ENCODE assay signal across 9 mouse cellular contexts in genomic region chr7:105425424-105426043, GRCm38 (mm10). TPM values are rescaled to one million over a fixed set of nuclear protein-coding genes. Genes with fewer than 3 reads are reported as not detected.
A peak's percentile ranks its signal among the peaks of the same experiment; 100 is the strongest.
DNase-seq lines count a peak whose midpoint lies in the region; ATAC-seq lines count a peak whose summit lies in the region.
"Had no signal": no experiment of that assay in that cellular context is flagged by ENCODE, and none has a peak within 500 bp of the region (broad histone marks: within the 10 kb centered on the region; RNA-seq: fewer than 3 reads in every experiment).

Gene Cckbr (plus strand): TSS chr7:105425731.

- 1% methylated on average over 31 of the region's 31 CpGs for WGBS in lung, embryonic 16.5 days

- peak within 1 kb of the TSS; percentile 43 for H3K4me3 ChIP-seq in lung, embryonic 16.5 days (ENCODE audit: low read length)
- H3K4me3 ChIP-seq: erythroblast, embryonic 14.5 days had no signal

- no peaks in the 10 kb centered on the region for H3K9me3 ChIP-seq in lung, embryonic 16.5 days (ENCODE audit: control insufficient read depth, low read length)

- intact Hi-C loops in left cerebral cortex, postnatal 25 days (cut with DNase I) = loop anchor here (5.0 kb wide), 1 partner anchor 42 kb away; no protein-coding TSS in a partner anchor

- H3K4me2 ChIP-seq in lung, embryonic 16.5 days (ENCODE audit: low read depth, low read length) = peak within 1 kb of the TSS; percentile 62

- H3K36me3 ChIP-seq in lung, embryonic 16.5 days (ENCODE audit: control insufficient read depth, insufficient read depth, low read length) = no peaks in the 10 kb centered on the region

- peak; percentile 8 to 32 for DNase-seq in cerebellum, postnatal 4 days (ENCODE audit: low spot score in 2 of 2)
- no peak for DNase-seq in cerebellum, postnatal 36 days
- DNase-seq in lung, postnatal 4 days = no peak
- DNase-seq in left cerebral cortex, postnatal 25 days (ENCODE audit: low spot score in 2 of 2) = peak; percentile 57 to 77
- peak; percentile 59 for DNase-seq in retina, postnatal 1 day
- DNase-seq in urinary bladder, postnatal 25 days (ENCODE audit: low spot score) = no peak
- no peak for DNase-seq in thymus, postnatal 0 days (ENCODE audit: low spot score)

- peak within 1 kb of the TSS; percentile 48 for H3K9ac ChIP-seq in lung, embryonic 16.5 days (ENCODE audit: low read length)

- ATAC-seq in lung, embryonic 16.5 days (ENCODE audit: low read depth) = peak; percentile 82

- H3K4me1 ChIP-seq in lung, embryonic 16.5 days (replicated peaks; ENCODE audit: control insufficient read depth, insufficient read depth, low read length) = no peaks in the 10 kb centered on the region

- peaks cover 22% of the 10 kb centered on the region for H3K27me3 ChIP-seq in lung, embryonic 16.5 days (ENCODE audit: control insufficient read depth, insufficient read depth, low read depth, low read length)

- H3K27ac ChIP-seq in lung, embryonic 16.5 days (ENCODE audit: low read length) = no peak within 1 kb of the TSS

RNA-seq across cellular contexts. Expression of gene Cckbr, which starts in this region (rescaled TPM):
- polyA plus RNA-seq in lung, embryonic 16.5 days (2015; fragmentation: Nextera tagmentation; extraction: Ambion mirVana) = 0.26 and 0.60 TPM in 2 replicates
- 10 to 100 TPM; 56.0 to 66.5 TPM for total RNA-seq in left cerebral cortex, postnatal 25 days (2021)
- polyA plus RNA-seq in thymus, postnatal 0 days (2015; fragmentation: Nextera tagmentation; extraction: Ambion mirVana) = 0.06 and 0.20 TPM in 2 replicates
- polyA plus RNA-seq: erythroblast, embryonic 14.5 days had no signal

Comparison
In these comparisons a context has a peak if more than half of its experiments do, and no peak if none do; other contexts are left out.
1. DNase-seq: peak in cerebellum, postnatal 4 days (2 of 2), left cerebral cortex, postnatal 25 days (2 of 2) and retina, postnatal 1 day (single experiment); none in cerebellum, postnatal 36 days (0 of 2), lung, postnatal 4 days (0 of 2), urinary bladder, postnatal 25 days (single experiment) and thymus, postnatal 0 days (single experiment).
2. Peak in ATAC-seq, H3K4me3 ChIP-seq, H3K9ac ChIP-seq and H3K4me2 ChIP-seq in lung, embryonic 16.5 days; RNA of the gene not detected or under 1 TPM.